Mouse (Mus musculus) C2C12 (cell line): ENCODE measurements at regions not wholly inside any gene's neighbourhood (a gene's known extent, or its start where the extent isn't known, plus 50 kb on each side); places are given as distances from the start of the nearest gene placed in this dataset.

Source experiments
- H3K27me3 ChIP-seq: one replicate; pipeline ENCODE4 v1.6.1; 2011; ENCODE audit not compliant: control insufficient read depth, insufficient read depth, insufficient read length
- H3K36me3 ChIP-seq: one replicate; pipeline ENCODE4 v1.6.1; 2011; ENCODE audit not compliant: control insufficient read depth, insufficient read depth
- H3K4me3 ChIP-seq: one replicate; pipeline ENCODE4 v1.5.1; 2011; ENCODE audit warnings: mild to moderate bottlenecking, control low read depth; ENCODE audit not compliant: poor library complexity, insufficient read depth, severe bottlenecking
- H3K79me2 ChIP-seq: one replicate; pipeline ENCODE4 v1.6.1; 2011; ENCODE audit not compliant: control insufficient read depth, insufficient read depth
- H3K79me3 ChIP-seq: one replicate; pipeline ENCODE4 v1.6.1; 2011; ENCODE audit warnings: low read depth, control low read depth
- H3ac ChIP-seq: one replicate; pipeline ENCODE3; 2011; ENCODE audit warnings: low read depth; ENCODE audit not compliant: control insufficient read depth, insufficient read length
- CEBPB ChIP-seq: IDR thresholded peaks from one replicate; pipeline ENCODE4 v1.6.1; 2011; ENCODE audit warnings: low read depth, mild to moderate bottlenecking, control low read depth, moderate library complexity
- CTCF ChIP-seq: IDR thresholded peaks from one replicate; pipeline ENCODE4 v1.5.1; 2011; ENCODE audit not compliant: control insufficient read depth, insufficient read depth, insufficient read length
- FOSL1 ChIP-seq: IDR thresholded peaks from one replicate; pipeline ENCODE4 v1.8.0; 2011; ENCODE audit warnings: mild to moderate bottlenecking, low read length; ENCODE audit not compliant: poor library complexity, insufficient read depth, severe bottlenecking
- MAX ChIP-seq: IDR thresholded peaks from one replicate; pipeline ENCODE4 v1.6.1; 2011; ENCODE audit warnings: mild to moderate bottlenecking, control low read depth
- MYOD1 ChIP-seq: IDR thresholded peaks from one replicate; pipeline ENCODE4 v1.6.1; 2011; ENCODE audit warnings: low read depth; ENCODE audit not compliant: control insufficient read depth, insufficient read length
- MYOG ChIP-seq: IDR thresholded peaks from one replicate; pipeline ENCODE4 v1.6.1; 2011; ENCODE audit not compliant: control insufficient read depth, insufficient read length; ENCODE audit errors: extremely low read depth
- USF1 ChIP-seq: IDR thresholded peaks from one replicate; pipeline ENCODE4 v1.6.1; 2011; ENCODE audit warnings: low read depth, mild to moderate bottlenecking, control low read depth, moderate library complexity

GRCm38 (mm10) chr17:88132601-88133346 lies 67.7 kb upstream of the Fbxo11 start:
- no peaks in the 10 kb centered on the region for H3K79me3 ChIP-seq
- H3K79me2 ChIP-seq, result no peaks in the 10 kb centered on the region
- H3ac ChIP-seq, result peak overlapping the region; percentile 10
- H3K27me3 ChIP-seq, result no peaks in the 10 kb centered on the region
- no peak overlapping the region for H3K4me3 ChIP-seq
- no peak for TF ChIP-seq FOSL1
- peak; percentile 30 for TF ChIP-seq CEBPB
- peak; percentile 9 for TF ChIP-seq MAX
- no peaks in the 10 kb centered on the region for H3K36me3 ChIP-seq

- no peak for TF ChIP-seq MAX
- Histone ChIP-seq H3K36me3 (no peaks in the 10 kb centered on the region), H3K4me3 (no peak overlapping the region), H3K79me2 (no peaks in the 10 kb centered on the region), H3K79me3 (no peaks in the 10 kb centered on the region), H3K27me3 (no peaks in the 10 kb centered on the region), H3ac (no peak overlapping the region)
Observed at GRCm38 (mm10) chr17:88134546-88134945, 69.5 kb upstream of the Fbxo11 start.

- TF ChIP-seq MAX, result no peak
- TF ChIP-seq CEBPB, result no peak
- no peak for TF ChIP-seq FOSL1
- no peak for TF ChIP-seq CTCF
- no peak for TF ChIP-seq MYOD1
- TF ChIP-seq USF1, result no peak
- no peak for TF ChIP-seq MYOG
- Histone ChIP-seq H3K27me3 (no peaks in the 10 kb centered on the region), H3K79me3 (no peaks in the 10 kb centered on the region), H3K4me3 (no peak overlapping the region), H3ac (no peak overlapping the region), H3K36me3 (no peaks in the 10 kb centered on the region), H3K79me2 (no peaks in the 10 kb centered on the region)
Observed at GRCm38 (mm10) chr17:88141538-88141937, 76.4 kb upstream of the Fbxo11 start.

GRCm38 (mm10) chr17:88142003-88142402 lies 76.9 kb upstream of the Fbxo11 start:
- Histone ChIP-seq H3K79me2 (no peaks in the 10 kb centered on the region), H3K27me3 (no peaks in the 10 kb centered on the region), H3K4me3 (no peak overlapping the region), H3K36me3 (no peaks in the 10 kb centered on the region), H3K79me3 (no peaks in the 10 kb centered on the region), H3ac (no peak overlapping the region)
- TF ChIP-seq USF1, result no peak
- no peak for TF ChIP-seq CTCF
- no peak for TF ChIP-seq MYOD1
- TF ChIP-seq FOSL1, result no peak
- TF ChIP-seq MYOG, result no peak
- no peak for TF ChIP-seq MAX
- TF ChIP-seq CEBPB, result no peak

DNA sequence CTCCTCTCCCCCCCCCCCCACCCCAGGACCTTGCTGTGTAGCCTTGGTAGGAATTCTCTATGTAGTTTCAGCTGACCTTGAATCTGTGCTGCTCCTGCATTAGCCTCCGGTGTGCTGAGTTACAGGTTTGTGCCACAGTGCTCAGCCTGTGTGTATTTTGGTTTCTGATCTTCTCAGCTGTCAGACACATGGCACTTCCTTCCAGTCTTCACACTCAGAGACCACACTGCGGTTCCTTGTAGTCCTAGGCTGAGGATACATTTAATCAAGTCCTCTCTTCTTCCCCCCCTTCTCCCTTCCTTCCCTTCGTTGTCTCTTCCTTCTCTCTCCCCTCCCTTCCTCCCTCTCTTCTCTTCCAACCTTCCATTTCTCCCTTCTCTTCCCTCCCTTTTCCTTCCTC lies 77.7 kb upstream of the Fbxo11 start:
- no peaks in the 10 kb centered on the region for H3K36me3 ChIP-seq
- H3K79me2 ChIP-seq, result no peaks in the 10 kb centered on the region
- no peak for TF ChIP-seq MYOD1
- no peak for TF ChIP-seq USF1
- TF ChIP-seq MAX, result no peak
- TF ChIP-seq FOSL1, result no peak
- TF ChIP-seq CTCF, result no peak
- no peak for TF ChIP-seq MYOG
- no peak for TF ChIP-seq CEBPB
- H3ac ChIP-seq, result no peak overlapping the region
- no peaks in the 10 kb centered on the region for H3K27me3 ChIP-seq
- no peaks in the 10 kb centered on the region for H3K79me3 ChIP-seq
- no peak overlapping the region for H3K4me3 ChIP-seq

DNA sequence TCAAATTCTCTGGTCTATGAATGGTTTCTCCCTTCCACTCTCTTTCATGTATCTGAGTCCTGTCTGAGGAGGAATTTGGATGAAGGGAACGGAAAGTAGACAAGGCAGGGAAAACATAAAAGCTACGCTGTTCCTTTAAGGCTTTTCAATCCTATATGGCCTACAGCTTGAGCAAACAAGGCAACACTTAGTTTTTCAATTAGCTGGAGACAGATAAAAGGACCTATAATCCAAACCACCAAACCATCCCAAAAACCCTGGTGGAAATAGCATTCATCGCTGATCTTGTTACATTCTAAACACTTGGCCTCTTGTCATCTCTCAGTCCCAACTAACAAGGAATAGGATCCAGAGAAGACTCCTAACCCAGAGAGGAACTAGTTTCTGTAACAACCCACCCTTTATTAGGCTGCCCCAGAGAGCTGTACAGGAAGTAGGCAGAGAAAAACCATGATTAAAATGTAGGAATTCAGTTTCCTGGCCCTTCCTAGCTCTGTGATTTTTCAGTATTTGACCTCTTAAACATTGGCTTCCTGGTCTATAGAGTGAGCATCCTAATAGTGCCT lies 78.4 kb upstream of the Fbxo11 start:
- no peak overlapping the region for H3ac ChIP-seq
- H3K79me2 ChIP-seq, result no peaks in the 10 kb centered on the region
- no peaks in the 10 kb centered on the region for H3K27me3 ChIP-seq
- H3K36me3 ChIP-seq, result no peaks in the 10 kb centered on the region
- H3K4me3 ChIP-seq, result no peak overlapping the region
- no peaks in the 10 kb centered on the region for H3K79me3 ChIP-seq
- TF ChIP-seq USF1 (no peak), MYOD1 (no peak), CEBPB (no peak)
